Mouse (Mus musculus) testis, postnatal 14 days (tissue): ENCODE data around the gene Dut.

Source experiments
- DNase-seq: peaks from one replicate; pipeline ENCODE4 v3.0.0; 2021; ENCODE audit warnings: low spot score

Dut gene

GRCm38 (mm10) chr2:125247108-125247961 lies at the start of gene Dut:
Gene Dut, plus strand, starts transcription at chr2:125247190.
- peak; percentile 97 for DNase-seq

- no peak for DNase-seq
Measured at GRCm38 (mm10) chr2:125208894-125209596, 37.9 kb upstream of the Dut start.

- no peak for DNase-seq
Measured at GRCm38 (mm10) chr2:125211831-125212510, 35.0 kb upstream of the Dut start.

GRCm38 (mm10) chr2:125214592-125214991 lies 32.4 kb upstream of the Dut start:
- DNase-seq = peak; percentile 40

GRCm38 (mm10) chr2:125217286-125217685 lies 29.7 kb upstream of the Dut start:
- DNase-seq = no peak

GRCm38 (mm10) chr2:125218566-125218965 lies 28.4 kb upstream of the Dut start:
- no peak for DNase-seq

- no peak for DNase-seq
Measured at GRCm38 (mm10) chr2:125219268-125219667, 27.7 kb upstream of the Dut start.

GRCm38 (mm10) chr2:125221673-125222072 lies 25.3 kb upstream of the Dut start:
- DNase-seq = no peak

GRCm38 (mm10) chr2:125228472-125229409 lies 18.2 kb upstream of the Dut start:
- DNase-seq = no peak

- DNase-seq = no peak
Measured at GRCm38 (mm10) chr2:125232183-125232582, 14.8 kb upstream of the Dut start.

GRCm38 (mm10) chr2:125233537-125233936 lies 13.5 kb upstream of the Dut start:
- no peak for DNase-seq

GRCm38 (mm10) chr2:125234049-125234448 lies 12.9 kb upstream of the Dut start:
- DNase-seq = no peak

GRCm38 (mm10) chr2:125245545-125246285 lies 1.3 kb upstream of the Dut start:
- DNase-seq = no peak

GRCm38 (mm10) chr2:125246669-125247068 lies 321 bp upstream of the Dut start:
- no peak for DNase-seq

- no peak for DNase-seq
Measured at GRCm38 (mm10) chr2:125247962-125248235, 909 bp downstream of the Dut start.

- DNase-seq = no peak
Measured at GRCm38 (mm10) chr2:125248256-125248655, 1.3 kb downstream of the Dut start.

GRCm38 (mm10) chr2:125249339-125249738 lies 2.3 kb downstream of the Dut start:
- no peak for DNase-seq

GRCm38 (mm10) chr2:125249874-125250273 lies 2.9 kb downstream of the Dut start:
- DNase-seq = no peak

GRCm38 (mm10) chr2:125251781-125252180 lies 4.8 kb downstream of the Dut start:
- no peak for DNase-seq

GRCm38 (mm10) chr2:125252275-125252674 lies 5.3 kb downstream of the Dut start:
- DNase-seq = no peak

- no peak for DNase-seq
Measured at GRCm38 (mm10) chr2:125253699-125254098, 6.7 kb downstream of the Dut start.
